Mouse (Mus musculus) gonadal fat pad, adult 2 months (tissue): ENCODE results near the gene Mdfi. TPM values are rescaled to one million over a fixed set of nuclear protein-coding genes. Genes with fewer than 3 reads are reported as not detected.

Source experiments
- DNase-seq: peaks from one replicate; pipeline ENCODE4 v3.0.0-alpha.2; 2012; ENCODE audit warnings: low read depth
- polyA plus RNA-seq: library from polyadenylated mRNA; depleted of rRNA; stranded (reverse); fragments of >200 nt; gene quantifications from 2 replicates; pipeline ENCODE4 v1.2.3, GENCODE M21; 2012

Gene Mdfi
- polyA plus RNA-seq, 1 experiment, result 11.2 TPM

- DNase-seq, result no peak
Observed at GRCm38 (mm10) chr17:47802806-47803205, 31.7 kb downstream of the Mdfi start.

- DNase-seq, result no peak
Observed at GRCm38 (mm10) chr17:47797383-47797782, 37.1 kb downstream of the Mdfi start.

GRCm38 (mm10) chr17:47796968-47797367, 37.5 kb downstream of the Mdfi start:
- no peak for DNase-seq

GRCm38 (mm10) chr17:47796156-47796816, 38.2 kb downstream of the Mdfi start:
- DNase-seq, result no peak

GRCm38 (mm10) chr17:47795446-47795845, 39.0 kb downstream of the Mdfi start:
- no peak for DNase-seq

- no peak for DNase-seq
Observed at GRCm38 (mm10) chr17:47793377-47793776, 41.1 kb downstream of the Mdfi start.

GRCm38 (mm10) chr17:47792098-47792863, 42.2 kb downstream of the Mdfi start:
- DNase-seq, result no peak

GRCm38 (mm10) chr17:47788996-47789395, 45.5 kb downstream of the Mdfi start:
- DNase-seq, result no peak

- no peak for DNase-seq
Observed at GRCm38 (mm10) chr17:47788306-47788705, 46.2 kb downstream of the Mdfi start.

GRCm38 (mm10) chr17:47787632-47788031, 46.9 kb downstream of the Mdfi start:
- DNase-seq, result no peak

- no peak for DNase-seq
Observed at GRCm38 (mm10) chr17:47784411-47784810, 50.1 kb downstream of the Mdfi start.

GRCm38 (mm10) chr17:47783445-47784223, 50.9 kb downstream of the Mdfi start:
- DNase-seq, result no peak

- DNase-seq, result no peak
Observed at GRCm38 (mm10) chr17:47782486-47782885, 52.0 kb downstream of the Mdfi start.

GRCm38 (mm10) chr17:47780470-47780869, 54.0 kb downstream of the Mdfi start:
- DNase-seq, result no peak

- no peak for DNase-seq
Observed at GRCm38 (mm10) chr17:47777141-47777540, 57.4 kb downstream of the Mdfi start.

- no peak for DNase-seq
Observed at GRCm38 (mm10) chr17:47773604-47774003, 60.9 kb downstream of the Mdfi start.

GRCm38 (mm10) chr17:47769389-47770299, 64.8 kb downstream of the Mdfi start:
- DNase-seq, result no peak

- no peak for DNase-seq
Observed at GRCm38 (mm10) chr17:47768707-47769276, 65.7 kb downstream of the Mdfi start.

- DNase-seq, result no peak
Observed at GRCm38 (mm10) chr17:47767456-47768141, 66.9 kb downstream of the Mdfi start.

- DNase-seq, result no peak
Observed at GRCm38 (mm10) chr17:47767081-47767455, 67.4 kb downstream of the Mdfi start.
